In genomic region chrX:71968816-71969215, GRCm38 (mm10) we compare ENCODE assay signal across 21 mouse cellular contexts. TPM values are rescaled to one million over a fixed set of nuclear protein-coding genes. Genes with fewer than 3 reads are reported as not detected.
DNase-seq lines count a peak whose midpoint lies in the region.
"Had no signal": no experiment of that assay in that cellular context is flagged by ENCODE, and none has a peak within 500 bp of the region (broad histone marks: within the 10 kb centered on the region; RNA-seq: fewer than 3 reads in every experiment).

No protein-coding gene starts in this region.

- DNase-seq in layer of hippocampus, adult 9-11 months = peak; percentile 44
- DNase-seq in layer of hippocampus, postnatal 10 days (ENCODE audit: low spot score in 2 of 2) = no peak
- DNase-seq in brain, adult 2 months (ENCODE audit: low read depth, low spot score) = peak; percentile 79
- DNase-seq in frontal cortex, postnatal 36 days (ENCODE audit: low spot score in 2 of 2) = peak; percentile 24 to 71
- peak; percentile 28 to 36 for DNase-seq in right cerebral cortex, postnatal 10 days (ENCODE audit: low spot score in 2 of 2)
- DNase-seq in natural killer cell, adult 2 months (ENCODE audit: low spot score in 2 of 2) = no peak
- no peak for DNase-seq in thymus, adult 18-20 months
- no peak for DNase-seq in testis, postnatal 10 days (ENCODE audit: low spot score)
- DNase-seq: adrenal gland, postnatal 14 days; cerebellum, adult 11-12 months; cerebellum, adult 9-11 months; embryo, embryonic 11 days; gastrocnemius, postnatal 14 days; heart, postnatal 14 days; kidney, adult 11 months; kidney, postnatal 25 days; thymus, postnatal 14 days had no signal

RNA-seq across cellular contexts. Expression of gene Fate1, which starts 4.0 kb away (rescaled TPM):
- total RNA-seq in layer of hippocampus, postnatal 10 days (2021) = not detected
- total RNA-seq: adrenal gland, postnatal 14 days; gastrocnemius, postnatal 14 days; granulocyte monocyte progenitor cell, adult 5-6 weeks; heart, postnatal 14 days; layer of hippocampus, adult 18-20 months; megakaryocyte, adult 5-6 weeks; MEL had no signal

RNA-seq across cellular contexts. Expression of gene Prrg3, which starts 6.4 kb away (rescaled TPM):
- total RNA-seq in layer of hippocampus, postnatal 10 days (2021) = 10 to 100 TPM; 24.4 to 24.7 TPM
- total RNA-seq: granulocyte monocyte progenitor cell, adult 5-6 weeks; megakaryocyte, adult 5-6 weeks; MEL had no signal

RNA-seq across cellular contexts. Expression of gene Cnga2, which starts 22.8 kb away (rescaled TPM):
- total RNA-seq in layer of hippocampus, postnatal 10 days (2021) = under 1 TPM; 0.11 to 0.53 TPM
- total RNA-seq: granulocyte monocyte progenitor cell, adult 5-6 weeks; megakaryocyte, adult 5-6 weeks; MEL had no signal

RNA-seq across cellular contexts. Expression of gene Gm1141, which starts 48.0 kb away (rescaled TPM):
- under 1 TPM; 0.30 to 0.74 TPM for total RNA-seq in layer of hippocampus, postnatal 10 days (2021)
- total RNA-seq: granulocyte monocyte progenitor cell, adult 5-6 weeks; heart, postnatal 14 days; megakaryocyte, adult 5-6 weeks had no signal

Comparison
In these comparisons a context has a peak if more than half of its experiments do, and no peak if none do; other contexts are left out.
1. DNase-seq: peak in layer of hippocampus, adult 9-11 months (single experiment), brain, adult 2 months (single experiment), frontal cortex, postnatal 36 days (2 of 2) and right cerebral cortex, postnatal 10 days (2 of 2); none in layer of hippocampus, postnatal 10 days (0 of 2), natural killer cell, adult 2 months (0 of 2), thymus, adult 18-20 months (0 of 2) and testis, postnatal 10 days (single experiment).